Comparison of ENCODE assay signal across 26 mouse cellular contexts in genomic region chr2:160951595-160951994, GRCm38 (mm10). TPM values are rescaled to one million over a fixed set of nuclear protein-coding genes. Genes with fewer than 3 reads are reported as not detected.
DNase-seq lines count a peak whose midpoint lies in the region; ATAC-seq and TF ChIP-seq lines count a peak whose summit lies in the region.
"Had no signal": no experiment of that assay in that cellular context is flagged by ENCODE, and none has a peak within 500 bp of the region (broad histone marks: within the 10 kb centered on the region; RNA-seq: fewer than 3 reads in every experiment).

No protein-coding gene starts in this region.

- no peak for ATAC-seq in heart, embryonic 11.5 days (replicated peaks; ENCODE audit: insufficient number of reproducible peaks, low FRiP score, low TSS enrichment)
- ATAC-seq: activated CD4-positive, CD25-positive, alpha-beta regulatory T cell, adult 4 months; forebrain, embryonic 13.5 days; forebrain, embryonic 15.5 days; forebrain, postnatal 0 days had no signal

- H3K4me2 ChIP-seq in heart, embryonic 11.5 days = no peak overlapping the region
- H3K4me2 ChIP-seq: embryonic facial prominence, embryonic 12.5 days; forebrain, embryonic 13.5 days; forebrain, embryonic 15.5 days had no signal

- no peak overlapping the region for H3K27ac ChIP-seq in heart, embryonic 11.5 days (ENCODE audit: low read depth, low read length)
- H3K27ac ChIP-seq in left cerebral cortex, adult 2 months = peak overlapping the region; percentile 55
- H3K27ac ChIP-seq: embryonic facial prominence, embryonic 10.5 days; embryonic facial prominence, embryonic 12.5 days; forebrain, embryonic 13.5 days; forebrain, embryonic 15.5 days had no signal

- H3K4me3 ChIP-seq in heart, embryonic 11.5 days (ENCODE audit: low read depth, low read length) = no peak overlapping the region
- H3K4me3 ChIP-seq in left cerebral cortex, adult 2 months = no peak overlapping the region
- H3K4me3 ChIP-seq: embryonic facial prominence, embryonic 10.5 days; embryonic facial prominence, embryonic 12.5 days; forebrain, embryonic 13.5 days; forebrain, embryonic 15.5 days had no signal

- peaks cover 40% of the 10 kb centered on the region for H3K36me3 ChIP-seq in heart, embryonic 11.5 days (ENCODE audit: control insufficient read depth, insufficient read depth, low read length)

- intact Hi-C loops in left cerebral cortex, adult 2 months (cut with DNase I) = no loop called here

- no peaks in the 10 kb centered on the region for H3K27me3 ChIP-seq in heart, embryonic 11.5 days (ENCODE audit: control insufficient read depth, insufficient read depth, low read length)
- H3K27me3 ChIP-seq: embryonic facial prominence, embryonic 12.5 days; forebrain, embryonic 13.5 days; forebrain, embryonic 15.5 days had no signal

- TF ChIP-seq CTCF in left cerebral cortex, adult 2 months (IDR thresholded peaks at IDR 0.05) = no peak

- 55% methylated on average over 4 of the region's 4 CpGs for WGBS in heart, embryonic 11.5 days (ENCODE audit: insufficient replicate concordance)

- H3K4me1 ChIP-seq in heart, embryonic 11.5 days (ENCODE audit: control insufficient read depth, insufficient read depth, low read length) = peaks cover 11% of the 10 kb centered on the region
- H3K4me1 ChIP-seq: embryonic facial prominence, embryonic 10.5 days had no signal

- H3K9ac ChIP-seq in heart, embryonic 11.5 days (ENCODE audit: low read depth, low read length) = no peak overlapping the region
- H3K9ac ChIP-seq: embryonic facial prominence, embryonic 12.5 days; forebrain, embryonic 13.5 days; forebrain, embryonic 15.5 days; forebrain, postnatal 0 days had no signal

- H3K9me3 ChIP-seq in heart, embryonic 11.5 days (replicated peaks; ENCODE audit: control insufficient read depth, low read length) = no peaks in the 10 kb centered on the region
- H3K9me3 ChIP-seq: embryonic facial prominence, embryonic 10.5 days; embryonic facial prominence, embryonic 12.5 days; forebrain, embryonic 13.5 days; forebrain, embryonic 15.5 days had no signal

- peak; percentile 43 for DNase-seq in heart, adult 11 months
- no peak for DNase-seq in left cerebral cortex, adult 2 months (ENCODE audit: extremely low spot score in 1 of 2, low spot score in 2 of 2)
- DNase-seq in left cerebral cortex, adult 11 months (ENCODE audit: low spot score) = no peak
- peak; percentile 28 to 33 for DNase-seq in right cerebral cortex, adult 2 months (ENCODE audit: low spot score in 2 of 2)
- no peak for DNase-seq in right cerebral cortex, postnatal 36 days (ENCODE audit: low spot score in 2 of 2)
- peak; percentile 41 for DNase-seq in brain, adult 2 months (ENCODE audit: low read depth, low spot score)
- no peak for DNase-seq in embryo, embryonic 10.5 days (ENCODE audit: low spot score)
- DNase-seq: adrenal gland, adult 8-10 months; adrenal gland, postnatal 14 days; adrenal gland, postnatal 36 days; cerebellum, adult 11 months; cerebellum, adult 18-20 months; cerebellum, adult 8-10 months; cerebellum, adult 9-11 months; cerebellum, postnatal 14 days; cerebellum, postnatal 36 days; forebrain, postnatal 0 days had no signal

RNA-seq across cellular contexts. Expression of gene Emilin3, which starts 39.5 kb away (rescaled TPM):
- 0.83 and 1.5 TPM in 2 replicates for polyA plus RNA-seq in heart, embryonic 11.5 days (2014; fragmentation: Nextera tagmentation; extraction: Ambion mirVana)
- total RNA-seq in left cerebral cortex, adult 2 months (2021) = under 1 TPM; 0.45 to 0.49 TPM
- total RNA-seq: adrenal gland, adult 18-20 months; adrenal gland, adult 8-10 months; adrenal gland, postnatal 36 days; common myeloid progenitor, adult 5-6 weeks; MEL had no signal
- polyA plus RNA-seq: activated CD4-positive, CD25-positive, alpha-beta regulatory T cell, adult 4 months had no signal

Comparison
In these comparisons a context has a peak if more than half of its experiments do, and no peak if none do; other contexts are left out.
1. DNase-seq: peak in heart, adult 11 months (single experiment), right cerebral cortex, adult 2 months (2 of 2) and brain, adult 2 months (single experiment); none in left cerebral cortex, adult 2 months (0 of 2), left cerebral cortex, adult 11 months (single experiment), right cerebral cortex, postnatal 36 days (0 of 2) and embryo, embryonic 10.5 days (single experiment).